Mouse (Mus musculus) megakaryocyte progenitor cell, adult 5-6 weeks (primary cell): ENCODE measurements at regions not wholly inside any gene's neighbourhood (a gene's known extent, or its start where the extent isn't known, plus 50 kb on each side); places are given as distances from the start of the nearest gene placed in this dataset.

Source experiments
- ATAC-seq: replicated peaks from 2 replicates; pipeline ENCODE4 v1.8.0; 2016; ENCODE audit warnings: mild to moderate bottlenecking, moderate TSS enrichment, inconsistent platforms; ENCODE audit not compliant: poor library complexity

GRCm38 (mm10) chr13:44231403-44231802 is 446.8 kb downstream of the Cd83 start:
- ATAC-seq: no peak

- no peak for ATAC-seq
These were observed 447.5 kb downstream of the Cd83 start for GRCm38 (mm10) chr13:44231868-44232715.

DNA sequence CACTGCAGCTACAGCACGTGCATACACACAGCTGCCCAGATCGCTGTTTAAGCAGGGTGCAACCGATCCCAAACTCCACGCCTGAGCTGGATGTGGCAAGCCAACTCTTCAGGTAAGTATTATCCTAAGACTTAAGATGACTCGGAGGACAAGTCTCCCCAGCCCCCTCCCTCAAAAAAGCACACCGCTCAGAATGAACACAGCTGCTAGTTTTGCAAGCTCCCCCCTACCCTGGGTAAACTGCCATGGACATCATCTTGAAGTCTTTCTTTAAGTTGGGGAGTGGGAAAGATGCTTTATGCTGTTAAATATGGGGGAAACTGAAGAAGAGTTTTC is 448.1 kb downstream of the Cd83 start:
- no peak for ATAC-seq

DNA sequence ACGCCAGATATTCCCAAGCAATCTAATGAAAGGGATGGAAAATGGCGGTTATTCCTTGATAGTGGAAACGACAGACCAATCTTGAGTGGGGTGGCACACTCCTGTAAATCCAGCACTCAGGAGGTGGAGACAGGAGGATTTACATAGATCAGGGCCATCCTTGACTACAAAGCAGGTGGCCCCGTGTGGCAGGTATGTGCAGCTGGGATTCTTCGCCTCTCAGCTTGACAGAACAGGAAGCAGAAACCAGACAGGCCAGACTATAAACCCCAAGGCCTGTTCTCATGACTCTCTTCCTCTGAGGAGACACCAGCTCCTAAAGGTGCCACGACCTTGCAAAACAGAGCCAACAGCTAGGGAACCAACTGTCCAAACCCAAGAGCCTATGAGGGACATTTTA is 449.7 kb downstream of the Cd83 start:
- ATAC-seq: no peak

GRCm38 (mm10) chr13:44235236-44235635 is 450.7 kb downstream of the Cd83 start:
- ATAC-seq: no peak

DNA sequence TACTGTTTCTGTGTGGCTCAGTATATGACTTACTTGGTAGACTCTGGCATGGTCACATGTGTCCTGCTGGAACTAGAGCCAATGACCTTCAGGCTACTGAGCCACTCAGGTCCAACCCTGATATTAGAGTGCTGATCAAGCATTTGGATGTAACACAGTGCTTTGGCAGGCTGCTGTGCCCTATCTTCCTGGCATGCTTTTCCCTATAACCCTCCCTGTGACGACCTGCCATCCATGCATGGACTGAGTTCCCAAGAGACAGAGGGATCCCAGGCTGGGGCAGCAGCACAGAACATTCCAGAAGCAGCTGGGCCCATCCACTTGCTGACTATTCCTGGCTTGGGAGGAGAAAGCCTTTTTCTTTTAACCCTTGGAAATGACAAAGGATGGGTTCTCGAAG is 451.4 kb downstream of the Cd83 start:
- no peak for ATAC-seq

DNA sequence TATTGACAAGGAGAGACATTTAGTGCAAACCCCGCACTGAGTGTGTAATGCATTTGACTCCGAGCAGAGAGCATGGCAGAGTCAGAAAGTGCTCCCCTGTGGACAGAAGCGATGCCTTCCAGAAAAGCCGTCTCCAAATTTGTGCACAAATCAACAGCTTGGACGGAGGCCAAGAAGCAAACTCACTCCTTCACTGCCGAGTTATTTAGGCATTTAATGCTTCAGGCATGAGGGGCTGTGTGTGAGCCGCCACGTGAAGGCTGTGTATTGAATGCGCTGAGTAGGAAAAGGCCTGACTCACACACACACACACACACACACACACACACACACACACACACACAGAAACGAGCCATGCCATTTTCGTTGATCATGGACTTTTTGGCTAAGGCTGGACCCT is 453.7 kb downstream of the Cd83 start:
- no peak for ATAC-seq

- no peak for ATAC-seq
These were observed 458.6 kb downstream of the Cd83 start for GRCm38 (mm10) chr13:44243211-44243610.

DNA sequence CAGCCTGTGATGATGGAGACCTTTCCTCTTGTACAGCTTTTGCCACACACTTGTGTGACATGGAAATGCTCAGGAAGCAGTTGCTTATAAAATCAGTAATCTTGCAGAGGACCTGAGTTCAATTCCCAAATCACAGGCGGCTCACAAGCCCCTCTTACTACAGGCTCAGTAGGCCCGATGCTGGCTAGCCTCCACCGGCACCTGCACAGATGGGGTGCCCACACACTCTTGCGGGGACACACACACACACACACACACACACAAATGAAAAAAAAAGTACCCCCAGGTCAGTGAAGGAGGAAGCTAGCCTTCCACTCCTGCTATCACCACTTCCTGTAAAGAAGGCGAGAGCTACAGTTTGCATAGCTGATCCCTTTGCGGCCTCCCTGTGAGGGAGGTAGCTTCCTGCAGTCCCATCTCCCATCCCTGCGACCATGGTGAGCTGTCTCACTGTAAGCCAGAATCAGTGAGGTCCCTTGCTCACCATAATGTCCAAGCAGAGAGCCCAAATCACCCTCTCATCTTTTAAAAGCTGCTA is 462.2 kb downstream of the Cd83 start:
- peak; percentile 50 for ATAC-seq

DNA sequence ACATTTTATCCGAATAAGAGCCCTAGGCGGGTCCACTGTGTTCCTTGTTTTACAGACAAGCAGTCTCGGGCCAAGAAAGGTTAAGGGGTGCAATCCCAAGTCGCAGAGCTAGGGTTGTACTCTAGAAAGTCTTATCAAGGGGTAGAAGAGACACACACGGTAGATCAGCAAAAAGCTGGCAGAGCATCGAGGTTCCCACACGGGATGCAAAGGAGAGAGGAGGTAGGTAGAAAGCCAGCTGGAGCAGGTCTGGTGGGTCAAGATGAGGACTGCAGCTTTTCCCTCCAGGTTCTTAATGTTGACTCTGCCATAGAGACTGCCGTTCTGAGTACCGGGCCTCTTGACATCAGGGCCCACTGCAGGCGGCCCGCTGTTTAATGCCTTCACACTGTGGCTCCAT is 463.3 kb downstream of the Cd83 start:
- ATAC-seq: no peak

- ATAC-seq: no peak
These were observed 463.8 kb downstream of the Cd83 start for GRCm38 (mm10) chr13:44248401-44248800.

GRCm38 (mm10) chr13:44249119-44249518 is 464.5 kb downstream of the Cd83 start:
- no peak for ATAC-seq

- ATAC-seq: no peak
These were observed 466.1 kb downstream of the Cd83 start for GRCm38 (mm10) chr13:44250474-44251201.

DNA sequence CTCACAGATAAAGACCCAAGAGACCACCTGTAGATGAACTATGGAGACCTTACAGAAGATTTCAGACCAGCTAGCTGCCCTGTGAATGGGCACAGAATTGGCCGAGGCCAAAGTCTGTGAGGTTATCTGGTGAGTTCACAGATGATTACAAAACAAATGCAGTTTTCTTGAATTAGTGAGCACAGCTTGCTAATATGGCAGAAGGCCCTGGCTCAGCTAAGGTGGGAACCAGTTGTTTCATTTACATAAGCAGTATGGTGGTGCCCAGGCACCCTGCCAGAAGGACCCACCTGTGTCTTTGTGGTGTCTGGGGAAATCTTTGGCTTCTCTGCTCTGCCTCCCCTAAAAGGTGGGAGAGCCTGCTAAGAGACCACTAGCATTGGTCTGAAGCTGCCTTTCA is 466.9 kb downstream of the Cd83 start:
- no peak for ATAC-seq

DNA sequence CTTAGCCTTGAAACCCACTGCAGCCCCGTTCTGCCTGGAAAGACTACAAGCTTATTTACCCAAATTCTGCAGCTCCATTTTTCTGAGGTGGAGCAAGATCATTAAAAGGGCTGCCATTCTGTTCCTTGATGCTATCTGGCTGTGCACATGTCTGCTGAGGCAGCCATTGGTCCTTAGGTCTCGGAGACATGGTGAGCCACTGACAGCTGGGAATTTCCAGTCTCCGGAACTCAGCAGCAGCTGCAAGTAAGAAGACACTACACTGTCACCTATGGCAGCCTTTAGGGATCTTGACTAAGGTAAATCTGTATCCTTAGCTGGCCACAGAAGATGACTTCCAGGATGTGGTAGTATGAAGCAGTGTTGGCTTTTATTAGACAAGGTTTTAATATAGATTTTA is 467.9 kb downstream of the Cd83 start:
- no peak for ATAC-seq

DNA sequence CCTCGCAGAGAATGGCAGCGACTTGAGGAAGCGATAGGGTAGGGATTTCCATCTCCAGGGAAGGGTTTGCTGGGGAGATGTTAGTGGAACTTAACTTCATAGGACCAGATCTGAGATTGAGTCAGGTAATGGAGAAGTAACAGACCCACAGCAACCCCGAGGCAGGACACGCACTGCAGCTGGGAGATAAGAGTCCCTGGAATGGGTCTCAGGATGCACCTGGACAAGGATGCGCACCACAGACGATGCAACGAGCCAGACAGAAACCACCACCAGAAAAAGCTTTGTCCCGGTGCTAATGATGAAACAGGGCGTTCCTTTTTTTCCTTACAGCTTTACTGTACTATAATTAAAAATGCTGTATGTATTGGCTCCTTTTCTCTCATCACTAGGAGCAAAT is 470.9 kb upstream of the Jarid2 start:
- no peak for ATAC-seq

DNA sequence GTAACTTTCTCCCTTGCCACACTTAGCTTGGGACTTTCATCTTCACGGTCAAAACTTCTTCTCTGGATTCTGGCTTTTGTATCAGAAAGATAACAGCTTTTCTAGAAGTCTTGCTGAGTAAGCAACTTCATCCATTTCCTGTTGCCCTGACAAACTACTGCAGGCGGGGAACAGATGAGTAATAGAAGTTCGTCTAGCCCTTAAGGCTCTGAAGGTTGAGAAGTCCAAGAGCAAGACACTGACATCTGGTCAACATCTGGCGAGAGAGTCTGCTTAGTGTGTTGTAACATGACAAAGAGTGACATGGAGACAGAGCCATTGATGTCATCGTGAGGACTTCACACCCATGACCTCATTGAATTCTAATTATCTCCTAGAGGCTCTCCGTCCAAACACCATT is 469.2 kb upstream of the Jarid2 start:
- no peak for ATAC-seq

GRCm38 (mm10) chr13:44260637-44261333 is 468.5 kb upstream of the Jarid2 start:
- ATAC-seq: no peak

DNA sequence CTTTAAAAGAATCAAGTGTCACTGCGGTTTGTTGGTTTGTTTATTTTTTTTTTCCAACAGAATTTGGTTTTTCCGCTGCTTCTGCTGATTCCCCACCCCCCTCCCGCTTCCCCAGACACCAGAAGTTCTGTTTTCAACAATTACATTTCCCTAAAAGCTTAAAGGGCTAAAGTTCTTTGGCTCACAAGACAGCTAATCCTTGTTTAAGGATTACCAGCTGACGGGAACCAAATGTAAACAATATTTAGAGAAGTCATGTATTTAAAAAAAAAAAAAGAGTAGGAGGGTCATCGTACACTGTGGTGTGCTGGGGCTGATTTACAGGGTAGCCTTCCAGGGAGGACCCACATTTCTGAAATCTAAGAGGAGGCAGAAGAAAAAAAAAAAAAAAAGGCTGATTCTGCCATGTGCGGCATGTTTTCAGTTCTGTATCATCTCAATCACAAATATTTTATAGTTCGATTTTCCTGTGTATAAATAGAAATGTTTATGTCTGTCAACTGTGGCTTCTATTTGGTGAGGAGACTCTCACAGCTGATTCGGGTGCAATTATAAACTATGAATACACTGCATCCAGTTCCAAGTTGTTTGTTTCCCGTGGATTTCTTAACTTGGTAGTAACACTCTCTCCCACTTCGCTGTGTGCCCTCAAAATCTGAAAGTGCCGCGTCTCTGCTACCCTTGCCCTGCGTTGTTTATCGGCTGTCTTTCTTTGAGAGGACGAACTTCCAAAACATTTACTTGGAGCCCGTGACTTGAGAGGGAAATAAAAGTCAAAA is 456.3 kb upstream of the Jarid2 start:
- no peak for ATAC-seq

DNA sequence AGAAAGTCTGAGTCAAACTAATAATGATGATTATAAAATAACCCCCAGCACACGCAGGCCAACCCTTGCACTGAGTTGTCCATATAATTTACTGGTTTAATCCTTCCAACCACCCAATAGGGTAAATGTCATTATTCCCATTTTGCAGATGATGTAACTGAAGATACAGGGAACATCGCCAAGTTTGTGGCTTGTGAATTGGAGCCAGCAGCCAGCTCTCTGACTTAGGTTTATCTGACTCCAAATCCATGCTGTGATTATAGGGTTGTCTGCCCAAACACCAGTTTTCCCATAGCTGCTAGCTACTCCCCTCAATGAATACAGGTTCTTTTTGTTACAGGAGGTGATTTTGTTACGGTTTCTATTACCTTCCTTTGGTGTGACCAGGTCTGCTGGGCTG is 451.3 kb upstream of the Jarid2 start:
- ATAC-seq: no peak

DNA sequence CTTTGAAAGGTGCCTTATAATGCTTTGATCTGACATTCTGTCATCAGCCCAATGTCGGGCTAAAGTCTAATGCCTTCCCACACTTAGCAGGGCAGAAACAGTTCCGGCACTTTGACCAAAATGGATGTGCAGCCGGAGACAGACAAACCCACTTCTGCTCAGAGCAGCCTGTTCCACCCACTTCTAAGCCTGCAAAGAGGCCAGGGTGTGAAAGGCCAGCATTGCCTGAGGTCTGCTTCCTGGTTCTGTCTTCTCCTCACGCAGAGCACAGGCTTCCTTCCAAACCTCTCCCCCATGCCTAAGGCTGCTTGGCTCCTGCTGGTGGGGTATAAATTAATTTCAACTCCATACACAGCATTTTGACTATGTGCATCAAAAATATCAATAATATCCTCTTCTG is 450.2 kb upstream of the Jarid2 start:
- no peak for ATAC-seq
